Mouse (Mus musculus): ENCODE results near the gene Polr2a.

The Polr2a gene

GRCm38 (mm10) chr11:69781828-69782227 is 23.4 kb upstream of the Polr2a start:
- DNase-seq: no peak

- no peak for DNase-seq
Measured at GRCm38 (mm10) chr11:69778985-69779384, 20.5 kb upstream of the Polr2a start.

DNA sequence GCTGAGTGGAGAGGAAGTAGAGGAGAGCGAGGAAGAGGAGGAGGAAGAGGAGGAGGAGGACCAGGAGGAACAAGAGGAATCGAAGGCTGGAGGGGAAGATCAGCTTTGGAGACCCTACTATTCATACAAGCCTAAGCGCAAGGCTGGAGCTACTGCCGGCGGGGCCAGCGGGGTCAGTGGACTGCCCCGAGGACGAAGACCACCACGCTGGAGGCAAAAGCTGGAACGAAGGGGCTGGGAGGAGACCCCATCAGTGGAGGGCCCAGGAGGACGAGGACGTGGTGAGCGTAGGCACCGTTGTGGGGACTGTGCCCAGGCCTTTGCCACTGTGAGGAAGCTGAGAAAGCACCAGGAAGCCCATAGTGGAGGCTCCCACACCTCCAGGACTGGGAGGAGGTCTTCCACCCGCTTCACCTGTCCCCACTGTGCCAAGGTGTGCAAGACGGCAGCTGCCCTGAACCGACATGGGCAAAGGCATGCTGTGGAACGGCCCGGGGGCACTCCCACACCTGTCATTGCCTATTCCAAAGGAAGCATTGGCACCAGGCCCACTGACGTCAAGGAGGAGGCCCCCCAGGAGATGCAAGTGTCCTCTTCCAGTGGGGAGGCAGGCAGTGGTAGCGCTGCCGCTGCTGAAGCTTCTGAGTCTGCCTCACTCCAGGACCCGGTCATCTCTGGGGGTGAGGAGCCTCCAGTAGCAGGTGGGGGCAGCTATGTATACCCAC is 20.0 kb upstream of the Polr2a start:
- DNase-seq: no peak

DNA sequence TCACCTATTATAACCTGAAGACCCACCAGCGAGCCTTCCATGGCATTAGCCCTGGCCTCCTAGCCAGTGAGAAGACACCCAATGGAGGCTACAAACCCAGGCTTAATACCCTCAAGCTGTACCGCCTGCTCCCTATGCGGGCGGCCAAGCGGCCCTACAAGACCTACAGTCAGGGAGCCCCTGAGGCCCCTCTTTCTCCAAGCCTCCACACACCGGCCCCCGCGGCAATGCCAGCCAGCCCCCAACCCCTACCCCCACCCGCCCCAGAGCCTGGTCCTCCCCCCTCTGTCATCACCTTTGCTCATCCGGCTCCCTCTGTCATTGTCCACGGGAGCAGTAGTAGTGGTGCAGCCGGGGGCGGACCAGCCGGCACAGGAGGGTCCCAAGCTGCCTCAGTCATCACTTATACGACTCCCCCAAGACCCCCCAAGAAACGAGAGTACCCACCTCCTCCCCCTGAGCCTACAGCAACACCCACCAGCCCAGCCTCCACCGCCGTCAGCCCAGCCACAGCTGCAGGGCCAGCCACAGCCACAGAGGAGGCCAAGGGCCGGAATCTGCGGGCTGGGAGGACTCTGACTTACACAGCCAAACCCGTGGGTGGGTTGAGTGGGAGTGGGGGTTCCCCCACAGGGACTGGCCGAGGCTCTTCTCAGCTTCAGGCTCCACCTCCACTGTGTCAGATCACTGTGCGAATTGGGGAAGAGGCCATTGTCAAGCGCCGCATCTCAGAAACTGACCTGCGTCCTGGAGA is 19.2 kb upstream of the Polr2a start:
- DNase-seq: peak in 1 of 2 experiments; percentile 44

GRCm38 (mm10) chr11:69776488-69776887 is 18.1 kb upstream of the Polr2a start:
- DNase-seq: no peak

GRCm38 (mm10) chr11:69775716-69776115 is 17.3 kb upstream of the Polr2a start:
- no peak for DNase-seq

DNA sequence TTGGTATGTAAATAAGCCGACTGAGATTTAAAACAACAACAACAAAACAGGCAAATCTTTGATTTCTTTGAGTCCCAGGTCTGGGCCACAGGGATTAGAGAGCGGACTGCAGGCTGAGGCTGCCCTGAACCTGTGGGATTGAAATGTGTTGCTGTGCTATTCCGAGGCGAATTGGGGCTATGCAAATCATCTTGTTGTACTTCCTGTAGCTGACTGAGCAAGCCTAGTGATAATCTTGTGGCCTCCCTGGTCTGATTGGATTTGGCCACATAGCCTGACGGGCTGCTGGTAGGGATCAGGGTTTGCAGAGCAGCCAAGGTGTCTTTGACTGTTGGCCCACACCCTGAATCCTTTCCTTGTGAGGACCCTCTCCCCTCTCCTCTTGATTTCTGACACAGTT is 16.5 kb upstream of the Polr2a start:
- DNase-seq: no peak

DNA sequence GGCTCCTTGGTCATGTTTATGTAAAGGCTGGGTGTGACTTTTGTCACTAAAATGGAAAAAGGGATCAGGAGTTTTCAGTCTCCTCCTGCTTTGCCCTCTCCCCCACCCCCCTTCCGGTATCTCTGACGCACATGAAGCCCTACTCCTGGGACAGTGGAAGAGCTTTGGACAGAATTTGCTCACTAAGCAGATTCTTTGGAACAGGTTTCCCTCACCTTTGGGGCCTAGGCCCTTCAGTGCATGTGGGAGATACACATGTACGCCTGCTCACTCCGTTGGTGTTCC is 9.1 kb upstream of the Polr2a start:
- peak; percentile 37 to 71 for DNase-seq

GRCm38 (mm10) chr11:69766872-69767624 is 8.6 kb upstream of the Polr2a start:
- peak; percentile 46 to 54 for DNase-seq

DNA sequence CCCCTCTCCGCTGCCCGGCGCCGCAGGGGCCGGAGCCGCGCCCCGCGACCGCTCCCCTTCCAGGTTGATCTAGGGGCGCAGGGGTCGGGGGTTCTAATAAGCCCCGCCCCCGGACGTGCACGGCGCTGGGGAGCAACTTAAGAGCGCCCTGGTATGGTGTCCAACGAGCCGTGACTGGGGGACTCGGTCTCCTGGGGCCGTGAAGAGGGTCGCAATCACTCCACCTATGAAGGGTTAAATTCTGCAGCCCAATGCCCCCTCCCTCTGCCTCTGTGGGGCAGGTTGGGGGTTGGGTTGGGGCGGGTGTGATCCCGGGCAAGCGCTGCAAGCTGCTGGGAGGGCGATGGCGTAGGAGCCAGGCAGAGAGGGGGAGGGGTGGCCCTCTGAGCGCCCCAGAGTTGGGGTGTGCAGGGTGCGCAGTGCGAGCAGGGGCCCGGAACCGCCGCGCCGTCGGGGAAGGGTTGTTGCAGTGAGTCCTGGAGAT is 7.7 kb upstream of the Polr2a start:
- peak; percentile 80 to 84 for DNase-seq

- DNase-seq: peak; percentile 48 to 52
Measured at GRCm38 (mm10) chr11:69765221-69766125, 7.0 kb upstream of the Polr2a start, which contains the start of gene Zbtb4. TSS of gene Zbtb4 (plus strand) at chr11:69765912.

DNA sequence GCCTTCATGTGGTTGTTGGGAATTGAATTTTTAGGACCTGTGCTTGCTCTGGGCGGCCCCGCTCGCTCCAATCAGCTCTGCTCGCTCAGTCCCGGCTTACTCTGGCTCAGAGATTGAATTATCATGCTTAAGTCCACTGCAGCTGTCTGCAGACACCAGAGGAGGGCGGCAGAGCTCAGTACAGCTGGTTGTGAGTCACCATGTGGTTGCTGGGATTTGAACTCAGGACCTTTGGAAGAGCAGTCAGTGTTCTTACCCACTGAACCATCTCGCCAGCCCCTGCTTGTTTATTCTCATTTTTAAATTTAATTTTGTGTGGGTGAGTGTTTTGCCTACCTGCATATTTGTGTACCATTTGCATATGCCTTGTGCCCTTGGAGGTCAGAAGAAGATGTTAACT is 5.1 kb upstream of the Polr2a start:
- DNase-seq: no peak

DNA sequence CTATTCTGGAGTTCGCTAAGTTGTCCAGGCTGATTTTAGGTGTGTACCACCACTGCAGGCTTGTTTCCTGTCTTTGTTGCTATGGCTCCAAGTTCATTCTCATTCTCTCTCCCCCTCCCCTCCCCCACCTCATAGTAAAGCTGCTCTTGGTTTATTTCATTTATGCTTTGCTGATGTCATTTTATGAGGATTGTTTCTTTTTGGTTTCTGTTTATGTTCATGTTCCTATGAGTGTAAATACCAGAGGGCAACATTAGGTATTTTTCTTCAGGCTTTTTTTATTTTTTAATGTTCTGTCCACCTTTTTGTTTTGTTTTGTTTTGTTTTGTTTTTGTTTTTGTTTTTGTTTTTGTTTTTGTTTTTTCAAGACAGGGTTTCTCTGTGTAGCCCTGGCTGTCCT is 3.4 kb upstream of the Polr2a start, which contains the start of gene Slc35g3:
Gene Slc35g3 (minus strand): TSS at position 101 of the 400 bp plus-strand sequence.
- no peak for DNase-seq

GRCm38 (mm10) chr11:69760901-69761200 is 2.4 kb upstream of the Polr2a start:
- no peak for DNase-seq

DNA sequence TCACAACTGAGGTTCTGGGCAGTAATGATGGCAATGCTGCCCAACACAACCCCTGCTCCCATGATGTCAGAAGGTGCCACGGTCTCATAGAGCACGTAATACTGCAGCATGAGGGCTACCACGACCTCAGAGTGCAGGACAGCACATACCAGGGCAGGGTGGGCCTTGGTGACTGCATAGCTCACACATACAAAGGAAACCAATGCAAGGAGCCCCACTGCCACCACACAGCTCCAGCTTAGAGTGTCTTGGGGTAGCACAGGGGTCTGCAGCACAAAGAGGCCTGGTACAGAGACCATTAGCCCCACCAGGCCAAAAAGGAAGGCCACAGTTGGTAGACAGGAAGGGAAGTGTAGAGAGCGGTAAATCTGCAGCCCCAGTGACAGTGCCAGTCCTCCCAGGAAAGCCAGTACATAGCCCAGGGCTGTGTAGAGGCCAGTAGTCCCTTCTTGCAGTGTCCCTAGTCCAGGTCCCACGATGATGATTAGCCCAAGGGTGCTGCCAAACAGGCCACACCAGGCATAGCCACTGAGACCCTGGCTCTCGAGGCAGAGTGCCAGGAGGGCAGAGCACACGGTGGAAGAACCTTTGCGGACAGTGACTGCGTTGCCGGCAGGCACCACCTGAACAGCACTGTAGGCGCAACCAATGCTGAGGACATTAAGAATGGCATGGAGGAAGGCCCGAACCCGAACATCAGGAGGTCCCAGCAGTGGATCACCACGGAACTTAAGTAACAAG is 1.9 kb upstream of the Polr2a start:
- no peak for DNase-seq

DNA sequence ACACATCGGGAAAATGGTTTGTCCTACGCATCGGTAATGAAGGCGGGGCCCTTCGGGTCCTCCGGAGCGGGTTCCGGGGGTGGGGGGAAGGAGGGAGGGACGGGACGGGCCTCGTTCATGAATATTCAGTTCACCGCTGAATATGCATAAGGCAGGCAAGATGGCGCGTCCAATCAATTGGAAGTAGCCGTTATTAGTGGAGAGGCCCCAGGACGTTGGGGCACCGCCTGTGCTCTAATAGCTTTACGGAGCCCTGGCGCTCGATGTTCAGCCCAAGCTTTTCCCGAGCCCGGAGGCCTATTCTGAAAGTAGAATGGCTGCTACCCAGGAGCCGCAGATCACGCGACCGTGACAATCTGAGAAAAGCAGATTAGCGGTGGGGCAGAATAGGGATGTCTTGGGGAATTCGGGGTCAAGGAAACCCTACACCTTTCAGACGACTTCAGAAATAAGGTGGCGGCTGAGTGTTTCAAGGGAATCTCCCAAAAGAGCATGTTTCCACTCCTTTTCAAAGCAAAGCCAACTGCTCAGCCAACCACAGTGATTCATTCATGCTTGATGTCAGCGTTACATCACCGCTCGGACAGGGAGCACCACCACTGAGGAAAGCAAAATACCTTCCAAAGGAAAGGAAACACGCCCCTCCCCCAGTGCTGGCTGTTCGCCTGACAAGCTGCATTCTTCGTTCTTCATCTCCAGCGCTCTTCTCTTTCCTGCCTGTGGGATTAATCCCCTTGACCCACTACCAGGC is 709 bp upstream of the Polr2a start:
- DNase-seq: peak; percentile 93 to 94

DNA sequence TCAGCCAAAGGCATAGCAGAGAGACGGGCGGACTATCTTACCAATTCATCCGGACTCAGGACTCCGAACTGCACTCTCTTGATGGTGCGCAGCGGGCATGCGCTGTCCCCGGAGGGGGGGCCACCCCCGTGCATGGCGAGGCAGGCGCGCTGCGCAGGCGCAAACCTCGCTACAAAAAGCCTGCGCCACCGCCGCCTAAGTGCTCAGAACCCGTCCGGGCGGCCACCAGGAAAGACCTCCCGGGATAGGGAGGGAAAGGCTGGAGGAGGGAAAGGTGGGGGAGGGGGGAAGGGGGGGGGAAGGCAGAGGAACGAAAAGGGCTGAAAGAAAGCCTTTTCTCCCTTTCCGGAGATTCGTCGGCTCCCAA is 364 bp downstream of the Polr2a start:
- peak; percentile 95 to 97 for DNase-seq

GRCm38 (mm10) chr11:69757303-69758089 is 941 bp downstream of the Polr2a start:
- DNase-seq: no peak

DNA sequence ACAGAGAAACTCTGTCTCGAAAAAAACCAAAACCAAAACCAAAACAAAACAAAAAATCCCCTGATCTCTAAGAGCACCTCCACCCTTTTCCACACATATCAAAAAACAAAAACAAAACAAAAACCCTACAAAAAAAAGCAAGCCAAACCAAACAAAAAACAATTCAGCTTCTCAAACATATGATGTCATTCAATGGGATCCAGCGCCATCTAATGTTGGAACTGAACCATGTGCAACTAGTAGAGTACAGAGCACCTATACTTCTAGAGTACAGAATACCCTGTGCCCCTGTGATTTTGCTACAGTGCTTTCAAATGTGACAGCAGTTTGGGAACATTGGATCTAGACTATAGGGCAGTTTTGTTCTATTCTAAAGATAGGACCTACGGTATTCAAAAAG is 3.7 kb downstream of the Polr2a start:
- DNase-seq: peak in 1 of 2 experiments; percentile 58

DNA sequence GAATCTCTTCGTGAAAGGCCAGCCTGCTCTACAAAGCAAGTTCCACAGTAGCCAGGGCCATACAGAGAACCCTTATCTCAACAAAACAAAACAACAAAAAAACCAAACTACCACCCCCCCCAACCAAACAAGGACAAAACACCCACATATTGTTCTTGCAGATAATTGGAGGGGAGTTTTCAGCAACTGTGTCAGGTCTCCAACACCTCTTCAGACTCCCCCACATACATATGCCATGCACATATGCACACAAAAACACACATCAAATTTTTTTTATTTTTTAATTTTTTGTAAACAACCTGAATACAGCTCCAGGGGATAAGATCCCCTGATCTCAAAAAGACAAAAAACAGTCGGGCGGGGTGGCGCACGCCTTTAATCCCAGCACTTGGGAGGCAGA is 4.2 kb downstream of the Polr2a start:
- no peak for DNase-seq
